Mouse (Mus musculus) cerebellum, postnatal 36 days (tissue): ENCODE measurements around the gene Olfr896-ps1.

ENCODE experiments used
- DNase-seq, 2 experiments: peaks; one replicate each; pipeline ENCODE4 v3.0.0; 2021 to 2022; ENCODE audit warnings: mixed read lengths in 2 of 2

The Olfr896-ps1 gene

DNA sequence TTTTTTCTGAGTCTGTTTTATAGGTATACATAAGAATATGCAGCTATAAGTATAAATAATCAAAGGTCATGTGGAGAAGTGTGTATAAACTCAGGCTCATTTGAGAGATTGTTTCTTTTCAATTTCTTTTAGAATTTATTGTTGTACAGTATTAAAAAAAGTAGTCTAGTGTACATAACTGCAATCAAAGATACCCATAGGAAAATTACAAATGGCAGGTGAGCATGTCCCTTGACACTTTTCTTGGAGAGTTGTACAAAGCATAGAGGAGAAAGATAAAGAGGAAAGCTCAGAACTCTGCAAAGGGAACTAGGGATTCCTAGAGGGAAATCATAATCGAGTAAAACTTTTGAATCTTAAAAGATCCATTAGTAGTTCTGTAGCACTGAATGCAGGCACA, at the start of gene Olfr896-ps1:
Olfr896-ps1 (plus strand) TSS at position 301 of the 400 bp plus-strand sequence.
- DNase-seq = no peak

DNA sequence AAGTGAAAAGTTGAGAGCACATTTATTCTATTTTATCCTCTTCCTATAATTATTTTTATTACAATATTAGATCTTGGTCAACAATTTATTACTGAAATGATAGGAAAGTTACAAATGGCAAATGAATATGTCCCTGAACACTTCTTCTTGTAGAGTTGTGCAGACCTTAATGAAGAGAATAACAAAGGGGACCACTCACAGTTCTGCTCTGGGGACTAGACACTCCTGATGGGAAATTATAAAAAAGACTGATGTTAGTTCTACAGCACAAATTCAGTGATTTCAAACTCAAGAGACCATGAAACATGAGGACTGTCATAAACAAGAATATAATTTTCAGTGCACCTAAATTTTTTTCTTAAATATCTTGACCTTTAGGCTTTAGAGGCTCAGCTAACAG, 38.4 kb upstream of the Olfr896-ps1 start, which contains the start of gene Olfr143:
Olfr143 (plus strand) TSS at position 301 of the 400 bp plus-strand sequence.
- DNase-seq = no peak

DNA sequence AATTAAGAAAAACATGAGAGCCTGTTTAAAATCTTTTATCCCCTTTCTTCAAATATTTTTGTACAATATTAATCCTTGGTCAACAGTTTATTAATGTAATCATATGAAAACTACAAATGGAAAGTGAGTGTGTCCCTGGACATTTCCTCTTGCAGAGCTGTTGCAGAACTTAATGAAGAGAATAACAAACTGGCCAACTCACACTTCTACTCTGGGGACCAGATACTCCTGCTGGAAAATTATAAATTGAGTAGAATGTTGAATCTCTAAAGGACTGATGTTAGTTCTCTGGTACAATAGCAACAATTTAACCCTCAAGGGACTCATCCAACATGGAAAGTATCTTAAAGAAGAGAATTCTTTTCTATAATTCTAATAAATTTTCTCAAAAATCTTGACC, 23.4 kb upstream of the Olfr896-ps1 start, which contains the start of gene Olfr895:
Olfr895 (plus strand) TSS at position 301 of the 400 bp plus-strand sequence.
- DNase-seq = no peak

DNA sequence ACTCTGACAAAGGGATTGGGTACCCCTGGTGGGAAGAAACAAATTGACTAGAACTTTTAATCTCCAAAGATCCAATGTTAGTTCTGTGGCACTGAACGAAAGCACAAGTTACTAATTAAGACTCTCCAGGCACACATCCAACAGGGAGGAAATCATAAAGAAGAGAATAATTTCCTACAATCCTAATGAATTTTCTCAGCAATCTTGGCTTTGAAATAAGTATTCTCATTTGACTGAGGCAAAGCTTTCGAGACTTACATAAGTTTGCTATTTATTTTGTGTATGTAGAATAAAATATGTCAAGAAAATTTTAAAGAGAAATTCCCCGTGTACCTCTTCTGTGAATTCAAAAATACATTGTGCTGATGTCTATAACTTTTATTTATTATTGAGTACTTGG, 37.9 kb downstream of the Olfr896-ps1 start, which contains the start of gene Olfr25:
Olfr25 (plus strand) TSS at position 301 of the 400 bp plus-strand sequence.
- DNase-seq = no peak
